Mouse (Mus musculus): ENCODE results near the gene Atg16l2.

The Atg16l2 gene

DNA sequence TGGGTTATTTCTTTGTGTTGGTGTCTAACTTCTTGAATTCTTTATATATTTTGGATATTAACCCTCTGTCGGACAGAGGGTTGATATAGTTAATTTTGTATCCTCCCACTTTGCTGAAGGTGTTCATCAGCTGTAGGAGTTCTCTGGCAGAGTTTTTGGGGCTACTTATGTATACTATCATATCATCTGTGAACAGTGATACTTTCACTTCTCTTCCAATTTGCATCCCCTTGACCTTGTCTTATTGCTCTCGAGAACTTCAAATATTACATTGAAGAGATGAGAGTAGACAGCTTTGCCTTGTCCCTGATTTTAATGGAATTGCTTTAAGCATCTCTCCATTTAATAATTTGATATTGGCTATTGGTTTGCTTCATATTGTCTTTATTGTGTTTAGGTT lies 78.5 kb downstream of the Atg16l2 start:
- DNase-seq (ENCODE audit: low spot score in 2 of 2): no peak

DNA sequence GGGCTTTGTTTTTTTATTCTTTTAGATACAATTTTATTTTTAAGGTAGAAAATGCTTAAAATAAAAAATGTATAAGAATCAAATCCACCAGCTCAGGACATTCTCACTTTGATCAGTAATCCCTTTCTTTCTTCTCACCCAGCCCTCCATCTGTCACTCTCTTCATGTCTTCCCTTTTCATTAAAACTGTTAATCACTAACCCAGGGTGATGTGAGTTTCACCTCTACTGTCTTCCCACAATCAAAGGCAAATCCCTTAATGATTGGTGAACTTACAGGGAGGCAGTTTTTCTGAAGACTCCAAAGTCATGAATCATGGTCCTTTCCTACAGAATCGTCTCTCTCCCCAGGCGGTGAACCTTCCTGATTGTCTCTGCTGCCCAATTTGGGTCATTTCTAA lies 85.3 kb downstream of the Atg16l2 start:
- no peak for DNase-seq (ENCODE audit: low spot score in 2 of 2)

DNA sequence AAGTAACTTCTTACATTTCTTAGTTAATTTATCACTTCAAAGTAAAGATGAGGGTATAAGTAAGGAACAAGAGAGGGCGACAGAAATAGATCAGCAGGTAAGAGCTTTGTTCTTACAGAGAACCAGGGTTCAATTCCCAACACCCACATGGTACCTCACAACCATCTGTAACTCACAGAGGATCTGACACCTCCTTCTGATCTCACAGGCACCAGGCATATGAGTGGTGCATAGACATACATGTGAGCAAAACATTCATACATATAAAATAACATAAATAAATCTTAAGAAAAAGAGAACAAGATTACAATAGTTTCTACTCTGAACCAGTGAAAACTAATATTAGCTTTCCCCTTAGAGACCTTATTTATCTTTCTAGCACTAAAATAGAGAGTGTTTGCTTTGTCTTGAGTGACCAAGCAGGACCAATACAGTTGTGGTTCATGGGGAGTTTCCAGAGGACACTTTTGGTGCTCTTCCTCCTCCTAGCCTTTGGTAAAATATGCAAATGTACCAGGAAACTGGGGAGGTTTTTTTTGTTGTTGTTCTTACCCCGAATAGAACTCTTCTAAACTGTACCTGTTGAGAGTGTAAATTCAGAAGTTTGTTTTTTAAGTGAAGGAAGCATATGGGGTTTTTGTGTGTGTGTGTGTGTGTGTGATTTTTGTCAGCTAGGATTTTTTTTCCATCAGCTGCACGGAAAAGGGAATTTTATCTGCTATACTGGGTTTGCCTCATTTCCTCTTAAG lies 88.4 kb downstream of the Atg16l2 start:
- no peak for DNase-seq (ENCODE audit: low spot score in 2 of 2)
